Mouse (Mus musculus) retina, postnatal 1 day (tissue): ENCODE measurements around the gene Zscan12.
A peak's percentile ranks its signal among the peaks of the same experiment; 100 is the strongest.

ENCODE experiments used
- DNase-seq: peaks from one replicate; pipeline ENCODE4 v3.0.0-alpha.2; 2012

The Zscan12 gene

DNA sequence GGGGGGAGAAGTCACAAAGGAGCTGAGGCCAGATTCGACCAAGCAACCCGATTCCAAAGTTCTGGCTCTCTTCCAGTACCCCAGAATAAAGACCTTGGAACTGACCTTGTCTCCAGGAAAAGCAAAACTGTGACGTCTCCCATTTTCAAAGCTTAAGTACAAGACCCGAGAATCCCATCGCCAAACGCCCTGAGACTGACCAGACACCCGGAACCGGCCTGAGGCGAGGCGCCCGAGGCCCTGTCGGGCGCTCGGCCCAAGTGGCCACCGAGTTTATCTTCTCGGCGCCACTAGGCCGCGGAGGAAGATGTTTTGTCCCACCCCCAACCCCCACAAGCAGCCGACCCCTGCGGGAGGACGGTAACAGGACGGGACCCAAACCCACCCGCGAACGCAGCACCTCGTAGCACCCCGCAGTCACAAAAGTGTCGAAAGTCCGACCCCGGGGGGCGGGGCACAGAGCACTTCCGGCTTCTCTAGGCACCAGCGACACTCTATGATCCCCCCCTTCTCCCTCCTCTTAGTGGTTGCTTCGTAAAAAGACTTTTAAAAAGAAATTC is 39.7 kb downstream of the Zscan12 start, which contains the start of gene Zkscan3:
Gene Zkscan3, minus strand, starts transcription at position 469 of the 560 bp plus-strand sequence.
- DNase-seq: peak; percentile 92

DNA sequence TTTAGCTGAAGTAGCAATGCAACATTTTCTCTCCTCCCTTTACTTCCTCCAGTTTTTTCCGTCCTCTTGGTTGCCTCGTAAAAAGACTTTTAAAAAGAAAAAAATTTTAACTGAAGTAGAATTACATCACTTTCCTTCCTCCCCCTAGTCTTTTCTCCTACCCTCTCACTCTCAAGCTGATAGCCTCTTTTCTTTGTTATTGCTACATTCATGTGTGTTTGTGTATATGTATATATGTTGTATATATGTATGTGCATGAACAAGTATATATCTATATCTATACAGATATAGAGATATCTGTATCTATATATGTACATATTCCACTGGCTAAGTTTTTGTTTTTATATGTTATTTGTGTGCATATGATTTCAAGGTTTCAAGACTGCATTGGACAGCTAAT is 40.2 kb downstream of the Zscan12 start:
- no peak for DNase-seq

GRCm38 (mm10) chr13:21407341-21407740 is 44.7 kb downstream of the Zscan12 start:
- peak; percentile 1 for DNase-seq

GRCm38 (mm10) chr13:21407969-21408804 is 45.6 kb downstream of the Zscan12 start:
- DNase-seq: peak; percentile 93

DNA sequence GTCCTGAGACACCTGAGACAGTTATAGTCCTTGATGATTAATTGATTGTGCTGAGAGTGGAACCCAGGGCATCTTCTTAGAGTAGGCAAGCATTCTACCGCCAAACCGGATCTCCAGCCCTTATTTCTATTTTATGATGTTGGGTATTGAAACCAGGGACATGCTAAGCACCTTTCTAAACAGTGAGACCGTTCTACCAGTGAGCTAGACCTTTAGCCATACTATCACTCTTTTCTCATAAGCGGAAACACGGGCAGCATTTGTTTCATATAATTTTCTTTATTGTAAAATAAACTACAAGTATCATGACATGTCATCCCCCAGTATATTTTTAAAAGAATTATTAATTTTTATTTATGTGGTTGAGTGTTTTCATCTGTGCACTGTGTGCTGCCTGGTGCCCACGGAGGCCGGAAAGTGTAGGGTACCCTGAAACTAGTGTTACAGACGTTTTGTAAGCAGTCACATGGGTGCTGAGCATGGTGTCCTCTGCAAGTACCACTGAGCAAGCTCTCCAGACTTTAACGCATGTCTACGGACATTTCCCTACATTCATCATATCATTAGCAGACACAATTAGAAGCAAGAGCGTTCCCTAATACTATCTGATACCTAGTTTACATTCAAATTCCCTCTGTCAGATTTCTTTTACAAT is 46.3 kb downstream of the Zscan12 start:
- peak; percentile 1 for DNase-seq

DNA sequence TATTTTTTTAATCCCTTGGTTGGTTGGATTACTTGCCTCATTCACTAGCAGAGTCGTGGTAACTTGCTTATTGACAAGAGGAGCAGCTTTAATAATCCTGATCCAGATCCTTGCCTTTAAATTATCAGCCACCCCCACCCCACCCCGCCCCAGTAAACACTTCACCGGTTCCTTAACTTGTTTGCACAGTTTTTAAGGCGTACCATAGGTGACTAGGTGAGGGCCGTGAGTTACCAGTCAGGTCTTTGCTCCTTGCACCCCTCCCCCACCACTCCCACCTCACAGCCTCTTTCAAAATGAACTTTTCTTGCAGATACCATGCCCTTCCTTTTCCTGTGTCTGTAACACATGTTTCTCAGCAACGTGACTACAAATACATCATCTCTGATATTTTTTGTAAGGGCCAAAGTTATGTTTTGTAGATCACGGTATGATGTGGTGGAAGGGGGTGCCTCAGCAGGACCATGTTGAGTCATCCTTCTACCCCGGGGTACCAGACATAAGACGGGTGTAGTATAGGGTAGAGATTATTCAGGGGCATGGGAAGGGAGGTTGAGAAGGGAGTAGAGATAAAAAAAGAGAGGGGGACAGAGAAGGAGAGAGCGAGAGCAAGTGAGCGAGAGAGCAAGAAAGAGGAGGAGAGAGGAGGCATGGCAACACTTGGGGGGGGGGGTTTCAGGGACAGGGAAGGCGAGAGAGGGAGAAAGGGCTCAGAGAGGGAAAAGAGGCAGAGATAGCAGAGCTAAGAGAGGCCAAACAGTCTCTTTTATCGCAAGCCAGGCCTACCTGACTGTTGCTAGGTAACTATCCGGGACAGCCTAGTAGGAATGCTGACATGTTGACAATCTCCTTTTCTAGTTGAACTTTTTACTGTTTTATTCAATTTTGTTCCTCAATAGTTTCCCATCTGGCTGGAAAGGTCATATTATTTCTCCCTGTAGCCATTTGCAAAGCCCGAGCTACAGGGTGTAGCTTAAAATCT is 51.9 kb downstream of the Zscan12 start:
- no peak for DNase-seq

- no peak for DNase-seq
These were observed 52.6 kb downstream of the Zscan12 start for GRCm38 (mm10) chr13:21415266-21415665.

DNA sequence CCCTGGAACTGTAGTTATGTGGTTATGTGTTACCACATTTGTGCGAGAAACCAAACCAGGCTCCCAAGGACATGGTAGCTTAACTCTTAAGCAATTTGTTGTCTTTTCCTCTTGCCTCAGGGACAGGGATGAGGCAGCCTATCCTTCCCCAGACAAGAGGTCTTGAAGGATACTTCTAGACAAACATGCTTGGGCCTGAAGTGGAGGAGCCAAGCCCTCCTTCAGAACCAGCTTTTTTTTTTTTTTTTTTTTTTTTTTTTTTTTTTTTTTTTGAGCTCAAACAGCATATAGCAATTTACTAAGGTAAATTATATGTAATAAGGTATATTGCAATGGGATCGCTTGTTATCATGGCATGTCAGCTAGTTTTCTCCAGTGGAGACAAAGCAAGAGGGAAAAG is 53.1 kb downstream of the Zscan12 start:
- DNase-seq: no peak

- no peak for DNase-seq
These were observed 54.8 kb downstream of the Zscan12 start for GRCm38 (mm10) chr13:21417298-21418010.

- no peak for DNase-seq
These were observed 56.2 kb downstream of the Zscan12 start for GRCm38 (mm10) chr13:21418865-21419264.
